Mouse (Mus musculus) liver, postnatal 0 days (tissue): Measurements from ENCODE around the gene Mup12. TPM values are rescaled to one million over a fixed set of nuclear protein-coding genes. Genes with fewer than 3 reads are reported as not detected.
"Not testable (repeated sequence)": the region's sequence is repeated elsewhere in the genome, so short reads cannot be mapped to it uniquely, and the experiment has no call there.

ENCODE experiments used
- ATAC-seq: fragments of 200-750 bp; cut with Nextera tagmentation; 2 replicates; pipeline ENCODE4 v1.8.0; 2017; ENCODE audit warnings: mild to moderate bottlenecking, moderate library complexity
- DNase-seq: peaks from one replicate; pipeline ENCODE4 v3.0.0-alpha.2; 2016
- H3K27ac ChIP-seq: fragments of 300-500 bp; sonication (generic); 2 replicates; pipeline ENCODE4 v1.5.1; 2014; ENCODE audit warnings: antibody characterized with exemption, moderate library complexity, mild to moderate bottlenecking, low read depth
- H3K27me3 ChIP-seq: fragments of 300-500 bp; sonication (generic); 2 replicates; pipeline ENCODE4 v1.6.1; 2014; ENCODE audit warnings: low read length, control low read depth, mixed read lengths; ENCODE audit not compliant: insufficient read depth
- H3K36me3 ChIP-seq: fragments of 300-500 bp; sonication (generic); replicated peaks from 2 replicates; pipeline ENCODE4 v1.6.1; 2014; ENCODE audit warnings: mild to moderate bottlenecking, control low read depth, low read length, moderate library complexity, mixed read lengths; ENCODE audit not compliant: insufficient read depth
- H3K4me1 ChIP-seq: fragments of 300-500 bp; sonication (generic); 2 replicates; pipeline ENCODE4 v1.6.1; 2014; ENCODE audit warnings: antibody characterized with exemption, mild to moderate bottlenecking, control low read depth; ENCODE audit not compliant: insufficient read depth
- H3K4me2 ChIP-seq: fragments of 300-500 bp; sonication (generic); 2 replicates; pipeline ENCODE4 v1.6.1; 2014; ENCODE audit warnings: low read depth, mild to moderate bottlenecking, low read length, moderate library complexity, mixed read lengths
- H3K4me3 ChIP-seq: fragments of 300-500 bp; sonication (generic); 2 replicates; pipeline ENCODE4 v1.5.1; 2014; ENCODE audit warnings: low read depth, low read length
- H3K9ac ChIP-seq: fragments of 300-500 bp; sonication (generic); replicated peaks from 2 replicates; pipeline ENCODE4 v1.6.1; 2014; ENCODE audit warnings: mild to moderate bottlenecking, moderate library complexity
- H3K9me3 ChIP-seq: fragments of 300-500 bp; sonication (generic); 2 replicates; pipeline ENCODE4 v1.6.1; 2016; ENCODE audit warnings: mild to moderate bottlenecking, control low read depth, low read length, mixed read lengths
- WGBS: fragments of 180-500 bp; shearing (Covaris S2); extraction: QIAGEN DNeasy Blood & Tissue Kit; methylation state at CpG from one replicate; pipeline ENCODE4 v1.1.7; 2014; ENCODE audit not compliant: insufficient replicate concordance; 5-methylcytosine and 5-hydroxymethylcytosine counted together
- polyA plus RNA-seq: library from polyadenylated mRNA; unstranded; fragments of >200 nt; fragmentation: Nextera tagmentation; extraction: Ambion mirVana; gene quantifications from 2 replicates; pipeline ENCODE4 v1.2.1, GENCODE M21; 2015

The Mup12 gene
- not detected in 2 replicates for polyA plus RNA-seq

GRCm38 (mm10) chr4:60741226-60741625 is at the start of gene Mup12:
Gene Mup12, minus strand, starts transcription at chr4:60741326.
- not testable (repeated sequence) for H3K9ac ChIP-seq, H3K27me3 ChIP-seq, H3K4me2 ChIP-seq, H3K4me1 ChIP-seq, ATAC-seq, H3K36me3 ChIP-seq, H3K4me3 ChIP-seq, DNase-seq, H3K9me3 ChIP-seq, H3K27ac ChIP-seq
- 78% methylated on average over 3 of the region's 4 CpGs for WGBS

Other genes with a start within 250 kb of the Mup12 start
- gene Mup1, start 239.4 kb downstream of the Mup12 start, polyA plus RNA-seq: not detected in 2 replicates
- not detected in 2 replicates for gene Mup10, start 159.1 kb downstream of the Mup12 start, polyA plus RNA-seq
- not detected in 2 replicates for gene Mup11, start 78.9 kb downstream of the Mup12 start, polyA plus RNA-seq
- gene Mup22, start 80.1 kb upstream of the Mup12 start, polyA plus RNA-seq: not detected in 2 replicates